Mouse (Mus musculus): ENCODE data around the gene Slc17a1. TPM values are rescaled to one million over a fixed set of nuclear protein-coding genes. Genes with fewer than 3 reads are reported as not detected.

Slc17a1 gene
- total and polyA plus RNA-seq, 2 experiments = 13.3 to 14.5 TPM

DNA sequence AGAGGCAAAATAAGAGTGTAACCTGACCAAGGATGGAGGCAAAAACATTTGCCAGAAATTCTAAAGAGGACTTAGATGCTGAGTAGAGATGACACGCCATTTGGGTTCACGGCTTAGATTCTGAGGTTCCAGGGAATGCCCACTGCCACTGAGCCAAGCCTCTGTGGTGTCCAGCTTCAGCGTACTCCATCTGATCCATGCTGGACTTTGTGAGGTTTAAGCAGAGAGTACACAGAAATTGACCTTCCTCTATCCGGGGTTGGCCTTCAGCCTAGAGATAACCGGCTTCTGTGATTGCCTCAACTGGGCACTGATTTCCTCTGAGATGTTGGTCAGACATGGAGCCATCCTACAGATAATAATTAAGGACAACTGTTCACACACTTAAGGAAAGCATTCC lies 30.9 kb upstream of the Slc17a1 start:
- TF ChIP-seq POLR2A (IDR thresholded peaks at IDR 0.05; ENCODE audit: extremely low read depth, insufficient read depth, low read length) = no peak

DNA sequence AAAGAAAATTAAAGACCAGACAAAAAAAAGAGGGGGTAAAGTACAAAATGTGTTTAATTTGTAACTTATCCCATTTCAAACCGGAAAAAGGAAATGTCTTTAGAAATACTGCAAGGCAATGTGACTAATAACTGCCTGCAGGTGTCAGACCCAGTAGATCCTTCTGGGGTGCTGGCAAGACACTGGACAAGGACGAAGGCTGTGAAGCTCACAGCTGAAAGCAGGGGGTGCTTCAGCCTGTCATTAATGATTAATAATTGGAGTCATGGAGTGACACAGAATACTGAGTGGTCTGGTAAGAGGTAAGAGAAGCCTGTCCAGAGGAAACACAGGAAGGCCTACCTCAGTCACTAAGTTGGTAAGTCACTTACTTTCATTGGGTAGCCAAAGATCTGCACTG lies 28.2 kb upstream of the Slc17a1 start, which contains the start of gene Slc17a3:
Gene Slc17a3, plus strand, starts transcription at position 127 of the 400 bp plus-strand sequence.
- 17% methylated on average over 2 of the region's 2 CpGs for WGBS
- Histone ChIP-seq H3K4me3 (ENCODE audit: insufficient read depth, low read depth, low read length) (peak within 1 kb of the TSS; percentile 42), H3K79me2 (ENCODE audit: control insufficient read depth, insufficient read depth, low read length) (peaks cover 6% of the 10 kb centered on the region; the same call in 1 of the 2 replicates), H3K27ac (replicated peaks; ENCODE audit: insufficient read depth, low read depth, low read length) (peak within 1 kb of the TSS; percentile 79), H3K9ac (ENCODE audit: low read depth, low read length) (peak within 1 kb of the TSS; percentile 46), H3K4me1 (ENCODE audit: control insufficient read depth, insufficient read depth, low read length) (peaks cover 34% of the 10 kb centered on the region), H3K27me3 (ENCODE audit: control insufficient read depth, insufficient read depth, low read length) (no peaks in the 10 kb centered on the region), H3K36me3 (ENCODE audit: control insufficient read depth, insufficient read depth, low read length) (peaks cover 5% of the 10 kb centered on the region; the same call in 1 of the 2 replicates)
- peak; percentile 82 for DNase-seq (ENCODE audit: extremely low read depth, low read depth, low spot score)
- no peak for TF ChIP-seq POLR2A (IDR thresholded peaks at IDR 0.05; ENCODE audit: extremely low read depth, insufficient read depth, low read length)
- TF ChIP-seq CTCF (IDR thresholded peaks at IDR 0.05; ENCODE audit: low read depth, low read length) = 0 out of 2 replicates have a peak, but pooled peaks have one; percentile 6

More for the DNA sequence above, 30.9 kb upstream of the Slc17a1 start:
- 15% methylated on average over 5 of the region's 5 CpGs for WGBS
- no peaks in the 10 kb centered on the region; the same call in 1 of the 2 replicates for H3K79me2 ChIP-seq (ENCODE audit: control insufficient read depth, insufficient read depth, low read length)
- peaks cover 25% of the 10 kb centered on the region for H3K4me1 ChIP-seq (ENCODE audit: control insufficient read depth, insufficient read depth, low read length)
- peak overlapping the region; percentile 33; the same call in 1 of the 2 replicates for H3K4me3 ChIP-seq (ENCODE audit: insufficient read depth, low read depth, low read length)
- no peaks in the 10 kb centered on the region for H3K27me3 ChIP-seq (ENCODE audit: control insufficient read depth, insufficient read depth, low read length)
- H3K9ac ChIP-seq (ENCODE audit: low read depth, low read length) = no peak overlapping the region
- no peaks in the 10 kb centered on the region for H3K36me3 ChIP-seq (ENCODE audit: control insufficient read depth, insufficient read depth, low read length)
- DNase-seq (ENCODE audit: extremely low read depth, low read depth, low spot score) = peak; percentile 97
- H3K27ac ChIP-seq (replicated peaks; ENCODE audit: insufficient read depth, low read depth, low read length) = peak overlapping the region; percentile 42

DNA sequence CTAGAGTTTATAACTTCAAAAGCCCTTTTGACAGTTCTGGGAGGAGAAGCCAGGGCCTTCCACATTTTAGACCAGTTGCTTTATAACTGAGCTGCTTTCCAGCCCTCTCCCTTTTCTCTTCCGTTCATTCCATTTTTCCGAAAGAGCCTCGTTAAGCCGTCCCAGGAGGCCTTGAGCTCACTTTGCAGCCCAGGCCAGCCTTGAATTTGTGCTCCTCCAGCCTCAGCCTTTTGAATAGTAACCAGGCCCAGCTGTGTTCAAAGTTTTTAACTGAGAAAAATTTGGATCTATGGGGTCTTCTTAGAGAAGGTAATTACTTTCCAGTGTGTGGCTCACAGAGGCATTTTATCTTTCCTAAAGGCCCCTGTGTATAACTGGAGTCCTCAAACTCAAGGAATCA lies 21.7 kb upstream of the Slc17a1 start:
- TF ChIP-seq POLR2A (IDR thresholded peaks at IDR 0.05; ENCODE audit: extremely low read depth, insufficient read depth, low read length) (no peak), CTCF (IDR thresholded peaks at IDR 0.05; ENCODE audit: low read depth, low read length) (no peak)

DNA sequence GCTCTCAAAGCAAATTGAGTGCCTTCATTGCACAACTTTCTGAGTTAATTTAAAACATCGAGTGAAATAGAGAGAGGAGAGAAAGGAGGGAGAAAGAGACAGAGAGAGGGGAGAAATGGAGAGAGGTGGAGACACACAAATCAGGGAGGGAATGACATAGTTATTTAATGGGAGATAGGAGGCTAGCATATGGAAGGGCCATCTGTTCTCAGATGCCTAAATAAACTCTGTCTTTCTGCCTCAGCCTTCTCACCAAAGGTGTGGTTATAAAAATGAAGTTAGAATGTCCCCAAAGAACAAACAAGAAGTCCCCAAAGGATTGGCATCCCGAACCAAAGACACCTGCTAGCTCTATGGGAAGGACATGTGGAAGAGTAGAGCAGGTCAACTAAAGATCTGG lies 18.3 kb upstream of the Slc17a1 start:
- Histone ChIP-seq H3K79me2 (ENCODE audit: control insufficient read depth, insufficient read depth, low read length) (no peaks in the 10 kb centered on the region; the same call in 1 of the 2 replicates), H3K27ac (replicated peaks; ENCODE audit: insufficient read depth, low read depth, low read length) (0 out of 2 replicates have a peak overlapping the region, but pooled peaks have one; percentile 29), H3K27me3 (ENCODE audit: control insufficient read depth, insufficient read depth, low read length) (no peaks in the 10 kb centered on the region), H3K36me3 (ENCODE audit: control insufficient read depth, insufficient read depth, low read length) (peaks cover 57% of the 10 kb centered on the region), H3K9ac (ENCODE audit: low read depth, low read length) (no peak overlapping the region), H3K4me3 (ENCODE audit: insufficient read depth, low read depth, low read length) (no peak overlapping the region), H3K4me1 (ENCODE audit: control insufficient read depth, insufficient read depth, low read length) (peaks cover 10% of the 10 kb centered on the region)
- WGBS = 28% methylated on average over 2 of the region's 2 CpGs
- DNase-seq (ENCODE audit: extremely low read depth, low read depth, low spot score) = no peak
- no peak for TF ChIP-seq CTCF (IDR thresholded peaks at IDR 0.05; ENCODE audit: low read depth, low read length)
- TF ChIP-seq POLR2A (IDR thresholded peaks at IDR 0.05; ENCODE audit: extremely low read depth, insufficient read depth, low read length) = no peak

More for the DNA sequence above, 21.7 kb upstream of the Slc17a1 start:
- H3K9ac ChIP-seq (ENCODE audit: low read depth, low read length) = no peak overlapping the region
- H3K27ac ChIP-seq (replicated peaks; ENCODE audit: insufficient read depth, low read depth, low read length) = no peak overlapping the region
- peaks cover 6% of the 10 kb centered on the region; the same call in 1 of the 2 replicates for H3K79me2 ChIP-seq (ENCODE audit: control insufficient read depth, insufficient read depth, low read length)
- peaks cover 22% of the 10 kb centered on the region for H3K4me1 ChIP-seq (ENCODE audit: control insufficient read depth, insufficient read depth, low read length)
- H3K4me3 ChIP-seq (ENCODE audit: insufficient read depth, low read depth, low read length) = no peak overlapping the region
- H3K27me3 ChIP-seq (ENCODE audit: control insufficient read depth, insufficient read depth, low read length) = no peaks in the 10 kb centered on the region
- no peak for DNase-seq (ENCODE audit: extremely low read depth, low read depth, low spot score)
- peaks cover 44% of the 10 kb centered on the region for H3K36me3 ChIP-seq (ENCODE audit: control insufficient read depth, insufficient read depth, low read length)
- WGBS = 83% methylated on average over 4 of the region's 4 CpGs

DNA sequence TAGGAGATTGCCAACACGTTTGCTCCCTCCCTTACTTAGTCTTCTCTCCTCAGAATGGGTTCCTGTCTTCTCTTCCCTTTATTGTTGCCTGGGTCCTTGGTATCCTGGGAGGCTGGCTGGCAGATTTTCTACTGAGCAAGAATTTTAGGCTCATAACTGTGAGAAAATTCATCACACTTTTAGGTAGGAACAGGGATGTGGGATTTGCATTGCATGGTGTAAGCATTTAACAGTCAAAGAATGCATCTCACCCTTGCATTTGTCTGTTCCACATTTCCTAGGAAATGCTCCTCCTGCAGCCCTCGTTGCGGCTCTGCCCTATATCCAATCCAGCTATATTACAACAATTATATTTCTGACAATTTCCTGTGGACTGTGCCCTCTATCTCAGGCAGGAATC lies 11.1 kb upstream of the Slc17a1 start:
- no peak overlapping the region for H3K27ac ChIP-seq (replicated peaks; ENCODE audit: insufficient read depth, low read depth, low read length)
- 78% methylated on average over 3 of the region's 3 CpGs for WGBS

DNA sequence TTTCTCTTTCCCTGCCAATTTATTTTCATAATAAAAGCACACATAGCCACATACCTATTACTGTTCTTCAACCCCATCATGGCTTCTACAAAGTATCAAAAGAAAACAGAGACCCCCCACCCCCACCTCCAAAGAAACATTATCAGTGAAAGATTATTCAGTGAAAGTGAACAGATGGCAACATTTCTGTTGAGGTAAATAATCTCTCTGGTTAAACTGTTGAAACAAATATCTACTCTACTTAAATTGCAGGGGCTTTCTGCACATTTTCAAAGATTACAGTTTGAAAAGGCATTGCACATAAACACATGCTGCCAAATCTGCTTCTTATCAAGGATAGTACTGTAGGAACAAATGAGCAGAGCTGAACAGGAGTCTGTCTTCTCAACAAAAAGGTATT lies 5.7 kb upstream of the Slc17a1 start:
- no peak for DNase-seq (ENCODE audit: extremely low read depth, low read depth, low spot score)
- Histone ChIP-seq H3K36me3 (ENCODE audit: control insufficient read depth, insufficient read depth, low read length) (peaks cover 33% of the 10 kb centered on the region), H3K79me2 (ENCODE audit: control insufficient read depth, insufficient read depth, low read length) (no peaks in the 10 kb centered on the region), H3K27me3 (ENCODE audit: control insufficient read depth, insufficient read depth, low read length) (no peaks in the 10 kb centered on the region), H3K27ac (replicated peaks; ENCODE audit: insufficient read depth, low read depth, low read length) (no peak overlapping the region), H3K4me1 (ENCODE audit: control insufficient read depth, insufficient read depth, low read length) (peaks cover 1% of the 10 kb centered on the region; the same call in 1 of the 2 replicates), H3K4me3 (ENCODE audit: insufficient read depth, low read depth, low read length) (no peak overlapping the region), H3K9ac (ENCODE audit: low read depth, low read length) (no peak overlapping the region)
- TF ChIP-seq CTCF (IDR thresholded peaks at IDR 0.05; ENCODE audit: low read depth, low read length) = no peak
- TF ChIP-seq POLR2A (IDR thresholded peaks at IDR 0.05; ENCODE audit: extremely low read depth, insufficient read depth, low read length) = no peak

More for the DNA sequence above, 11.1 kb upstream of the Slc17a1 start:
- no peaks in the 10 kb centered on the region for H3K79me2 ChIP-seq (ENCODE audit: control insufficient read depth, insufficient read depth, low read length)
- H3K4me1 ChIP-seq (ENCODE audit: control insufficient read depth, insufficient read depth, low read length) = 0 out of 2 replicates have a peak, but pooled peaks cover 1% of the 10 kb centered on the region
- no peak for DNase-seq (ENCODE audit: extremely low read depth, low read depth, low spot score)
- H3K36me3 ChIP-seq (ENCODE audit: control insufficient read depth, insufficient read depth, low read length) = peaks cover 63% of the 10 kb centered on the region
- H3K9ac ChIP-seq (ENCODE audit: low read depth, low read length) = no peak overlapping the region
- TF ChIP-seq POLR2A (IDR thresholded peaks at IDR 0.05; ENCODE audit: extremely low read depth, insufficient read depth, low read length) (no peak), CTCF (IDR thresholded peaks at IDR 0.05; ENCODE audit: low read depth, low read length) (no peak)
- no peak overlapping the region for H3K4me3 ChIP-seq (ENCODE audit: insufficient read depth, low read depth, low read length)
- no peaks in the 10 kb centered on the region for H3K27me3 ChIP-seq (ENCODE audit: control insufficient read depth, insufficient read depth, low read length)
